Mouse (Mus musculus): ENCODE measurements around the gene Mrpl38.

Gene Mrpl38

DNA sequence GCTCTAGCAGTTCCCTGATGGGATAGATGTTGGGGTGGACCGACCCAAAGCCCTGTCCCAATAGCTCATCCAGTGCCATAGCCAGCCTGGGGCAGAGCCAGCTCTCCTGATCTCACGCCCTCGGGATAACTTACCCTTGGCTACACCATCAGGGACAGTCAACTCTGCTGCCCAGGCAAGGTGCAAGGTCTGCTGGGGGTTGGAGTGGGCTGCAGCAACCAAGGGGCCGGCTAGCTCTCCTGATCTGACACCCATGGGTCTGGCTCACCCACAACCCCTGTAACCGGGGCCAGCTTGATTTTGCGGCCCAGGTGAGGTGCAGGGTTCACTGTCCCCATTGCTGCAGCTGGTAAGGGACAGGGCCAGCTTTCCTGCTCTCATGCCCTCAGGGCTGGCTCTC, 47.1 kb downstream of the Mrpl38 start:
- no peak for DNase-seq (ENCODE audit: low spot score in 2 of 2)

DNA sequence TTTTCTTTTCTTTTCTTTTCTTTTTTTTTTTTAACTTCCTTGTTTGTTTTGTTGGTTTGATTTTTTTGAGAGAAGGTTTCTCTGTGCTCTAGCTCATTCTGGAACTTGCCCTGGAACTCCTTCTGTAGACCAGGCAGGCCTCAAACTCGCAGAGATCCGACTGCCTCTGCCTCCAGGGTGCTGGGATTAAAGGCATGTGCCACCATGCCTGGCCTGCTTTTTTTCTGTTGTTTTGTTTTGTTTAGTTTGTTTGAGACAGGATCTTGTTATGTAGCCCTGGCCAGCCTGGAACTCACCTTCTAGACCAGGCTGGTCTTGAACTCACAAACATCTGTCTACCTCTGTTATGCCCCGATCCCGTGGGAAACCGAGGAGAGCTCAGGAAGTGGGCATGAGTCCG, 49.1 kb downstream of the Mrpl38 start:
- DNase-seq (ENCODE audit: low spot score in 2 of 2) = no peak

GRCm38 (mm10) chr11:116088741-116089394, 49.8 kb downstream of the Mrpl38 start:
- no peak for DNase-seq (ENCODE audit: low spot score in 2 of 2)

- no peak for DNase-seq (ENCODE audit: low spot score in 2 of 2)
These were observed 50.5 kb downstream of the Mrpl38 start for GRCm38 (mm10) chr11:116088188-116088587.

DNA sequence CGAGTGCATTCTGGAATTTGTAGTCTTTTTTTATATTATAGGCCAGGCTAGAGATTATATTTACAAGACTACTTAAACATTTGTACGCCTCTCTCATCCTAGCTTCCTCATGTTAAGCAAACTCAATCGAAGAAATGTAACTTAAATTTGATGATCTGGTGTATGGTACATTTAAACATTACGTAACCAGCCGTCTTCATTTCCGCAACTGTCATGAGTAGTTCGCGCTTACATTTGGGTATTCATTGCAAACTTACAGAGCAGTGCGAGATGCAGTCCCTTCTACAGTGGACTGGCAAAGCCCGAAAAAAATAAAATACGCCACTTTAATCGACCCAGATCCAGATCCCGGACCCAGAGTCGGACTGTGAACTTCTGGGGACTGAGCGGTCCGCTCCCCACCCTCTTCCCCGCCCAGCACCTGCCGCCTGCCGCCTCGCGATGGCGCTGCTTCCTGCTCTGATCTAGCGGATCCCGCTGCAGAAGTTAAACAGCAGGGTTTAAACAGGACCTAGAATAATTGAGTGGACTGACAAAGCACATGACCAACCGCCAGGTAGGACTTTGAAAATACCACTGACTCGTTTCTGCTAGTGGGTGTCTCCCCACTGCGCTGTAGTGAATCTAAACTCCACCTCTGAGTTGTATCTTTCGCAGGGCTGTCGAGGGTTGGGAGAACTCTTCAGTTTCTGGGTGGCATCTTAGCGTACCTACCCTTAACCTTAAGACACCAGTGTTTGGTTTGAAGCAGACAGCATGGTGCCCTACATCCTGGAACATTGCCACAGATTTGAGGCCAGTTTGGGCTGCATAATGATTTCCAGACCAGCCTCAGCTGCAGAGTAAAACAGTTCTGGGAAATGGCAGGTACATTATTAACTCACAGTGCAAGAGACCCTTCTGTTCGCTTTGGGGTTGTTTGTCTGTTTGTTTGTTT, 51.2 kb downstream of the Mrpl38 start:
- peak; percentile 84 to 88 for DNase-seq (ENCODE audit: low spot score in 2 of 2)

GRCm38 (mm10) chr11:116086258-116087193, 52.1 kb downstream of the Mrpl38 start, which contains the start of gene Wbp2:
Gene Wbp2, minus strand, starts transcription at chr11:116086995.
- DNase-seq (ENCODE audit: low spot score in 2 of 2) = peak; percentile 95 to 98

GRCm38 (mm10) chr11:116084166-116084565, 54.5 kb downstream of the Mrpl38 start:
- DNase-seq (ENCODE audit: low spot score in 2 of 2) = no peak

DNA sequence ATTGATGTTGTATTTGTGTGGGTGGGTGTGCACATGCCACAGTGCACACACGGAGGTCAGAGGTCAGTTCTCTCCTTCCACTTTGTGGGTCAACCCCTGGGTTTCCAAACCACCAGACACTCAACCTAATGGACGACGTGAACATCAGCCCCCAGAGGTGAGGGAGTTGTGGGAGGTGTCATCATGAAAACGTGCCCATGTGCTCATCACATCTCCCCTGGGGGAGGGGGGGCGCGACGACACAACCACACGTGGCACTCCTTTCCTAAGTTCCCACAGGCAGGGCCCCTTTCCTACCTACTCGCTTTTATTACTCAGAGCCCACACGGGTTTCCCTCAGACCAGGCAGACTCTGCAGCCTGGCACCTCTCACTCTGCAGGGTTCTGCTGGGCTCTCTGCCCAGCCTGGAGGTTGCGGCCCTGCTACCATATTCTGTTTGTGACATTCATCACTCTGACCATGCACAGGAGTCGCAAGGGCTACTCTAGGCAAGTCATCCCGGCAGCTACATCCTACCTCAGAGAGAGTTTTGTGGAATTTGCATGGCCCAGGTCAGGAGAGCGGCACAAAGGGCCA, 55.5 kb downstream of the Mrpl38 start:
- no peak for DNase-seq (ENCODE audit: low spot score in 2 of 2)
